Mouse (Mus musculus): Measurements from ENCODE around the gene Cmip. TPM values are rescaled to one million over a fixed set of nuclear protein-coding genes. Genes with fewer than 3 reads are reported as not detected.

Gene Cmip
- total and polyA plus RNA-seq, 3 experiments = 17.0 to 71.8 TPM; not detected in 1

- no peak for TF ChIP-seq NELFE (IDR thresholded peaks at IDR 0.05; ENCODE audit: low read depth, low read length)
- TF ChIP-seq HCFC1 (IDR thresholded peaks at IDR 0.05; ENCODE audit: low read depth, low read length) = no peak
- no peak for TF ChIP-seq POLR2A (IDR thresholded peaks at IDR 0.05; ENCODE audit: control insufficient read depth in 1 of 2, insufficient read depth in 1 of 2, low read depth in 1 of 2, low read length in 2 of 2, poor library complexity in 1 of 2)
- TF ChIP-seq MYB (IDR thresholded peaks at IDR 0.05; ENCODE audit: low read depth, low read length) = no peak
Observed at GRCm38 (mm10) chr8:117388370-117388769, 131.5 kb downstream of the Cmip start.

GRCm38 (mm10) chr8:117393853-117394252, 137.0 kb downstream of the Cmip start:
- H3K36me3 ChIP-seq (ENCODE audit: control insufficient read depth in 1 of 2, insufficient read depth in 2 of 2, low read length in 2 of 2) = peaks cover 0 to 1% of the 10 kb centered on the region in 2 experiments; a peak in 2 of 4 replicates

More at GRCm38 (mm10) chr8:117388370-117388769, 131.5 kb downstream of the Cmip start:
- Histone ChIP-seq H3K9me3 (replicated peaks; ENCODE audit: insufficient read depth, low read length) (no peaks in the 10 kb centered on the region), H3K79me2 (ENCODE audit: control insufficient read depth, insufficient read depth, low read length, poor library complexity) (no peaks in the 10 kb centered on the region), H3K27ac (ENCODE audit: control insufficient read depth, low read depth, low read length) (no peak overlapping the region), H3K9ac (ENCODE audit: control insufficient read depth, low read depth, low read length, poor library complexity, severe bottlenecking) (no peak overlapping the region), H3K4me1 (ENCODE audit: control insufficient read depth in 1 of 2, insufficient read depth in 2 of 2, low read length in 2 of 2) (no peaks in the 10 kb centered on the region), H3K4me3 (ENCODE audit: control insufficient read depth in 1 of 2, insufficient read depth in 1 of 2, low read depth in 2 of 2, low read length in 2 of 2) (no peak overlapping the region), H3K36me3 (ENCODE audit: control insufficient read depth in 1 of 2, insufficient read depth in 2 of 2, low read length in 2 of 2) (peaks cover 0 to 8% of the 10 kb centered on the region in 2 experiments; a peak in 2 of 4 replicates), H3K27me3 (ENCODE audit: control insufficient read depth in 1 of 2, insufficient read depth in 2 of 2, low read length in 2 of 2) (no peaks in the 10 kb centered on the region)
- no peak for DNase-seq (ENCODE audit: low read depth, low spot score)

GRCm38 (mm10) chr8:117395055-117395454, 138.2 kb downstream of the Cmip start:
- DNase-seq (ENCODE audit: low read depth, low spot score) = no peak
- H3K9ac ChIP-seq (ENCODE audit: control insufficient read depth, low read depth, low read length, poor library complexity, severe bottlenecking) = no peak overlapping the region
- no peaks in the 10 kb centered on the region for H3K79me2 ChIP-seq (ENCODE audit: control insufficient read depth, insufficient read depth, low read length, poor library complexity)
- no peaks in the 10 kb centered on the region for H3K27me3 ChIP-seq (ENCODE audit: control insufficient read depth in 1 of 2, insufficient read depth in 2 of 2, low read length in 2 of 2)
- H3K27ac ChIP-seq (ENCODE audit: control insufficient read depth, low read depth, low read length) = no peak overlapping the region
- no peaks in the 10 kb centered on the region for H3K4me1 ChIP-seq (ENCODE audit: control insufficient read depth in 1 of 2, insufficient read depth in 2 of 2, low read length in 2 of 2)
- H3K9me3 ChIP-seq (replicated peaks; ENCODE audit: insufficient read depth, low read length) = no peaks in the 10 kb centered on the region
- H3K36me3 ChIP-seq (ENCODE audit: control insufficient read depth in 1 of 2, insufficient read depth in 2 of 2, low read length in 2 of 2) = peaks cover 0 to 1% of the 10 kb centered on the region in 2 experiments; a peak in 2 of 4 replicates
- H3K4me3 ChIP-seq (ENCODE audit: control insufficient read depth in 1 of 2, insufficient read depth in 1 of 2, low read depth in 2 of 2, low read length in 2 of 2) = no peak overlapping the region
- no peak for TF ChIP-seq ZNF384 (IDR thresholded peaks at IDR 0.05; ENCODE audit: low read depth, low read length)

More at GRCm38 (mm10) chr8:117393853-117394252, 137.0 kb downstream of the Cmip start:
- no peaks in the 10 kb centered on the region for H3K79me2 ChIP-seq (ENCODE audit: control insufficient read depth, insufficient read depth, low read length, poor library complexity)
- H3K27ac ChIP-seq (ENCODE audit: control insufficient read depth, low read depth, low read length) = no peak overlapping the region
- H3K9me3 ChIP-seq (replicated peaks; ENCODE audit: insufficient read depth, low read length) = no peaks in the 10 kb centered on the region
- no peak for DNase-seq (ENCODE audit: low read depth, low spot score)
- H3K27me3 ChIP-seq (ENCODE audit: control insufficient read depth in 1 of 2, insufficient read depth in 2 of 2, low read length in 2 of 2) = no peaks in the 10 kb centered on the region
- H3K4me3 ChIP-seq (ENCODE audit: control insufficient read depth in 1 of 2, insufficient read depth in 1 of 2, low read depth in 2 of 2, low read length in 2 of 2) = no peak overlapping the region
- H3K4me1 ChIP-seq (ENCODE audit: control insufficient read depth in 1 of 2, insufficient read depth in 2 of 2, low read length in 2 of 2) = no peaks in the 10 kb centered on the region
- TF ChIP-seq KAT2A (conservative IDR thresholded peaks at IDR 0.05; ENCODE audit: low read depth, low read length) = no peak
- TF ChIP-seq NELFE (IDR thresholded peaks at IDR 0.05; ENCODE audit: low read depth, low read length) = no peak
- TF ChIP-seq MAX (IDR thresholded peaks at IDR 0.05; ENCODE audit: low read length) = no peak
- TF ChIP-seq ETS1 (IDR thresholded peaks at IDR 0.05; ENCODE audit: low read depth, low read length) = no peak
- no peak for TF ChIP-seq RCOR1 (IDR thresholded peaks at IDR 0.05; ENCODE audit: low read depth, low read length)
- TF ChIP-seq TAL1 (IDR thresholded peaks at IDR 0.05; ENCODE audit: low read length) = no peak
- TF ChIP-seq ZMIZ1 (IDR thresholded peaks at IDR 0.05; ENCODE audit: low read depth, low read length) = no peak
- no peak for TF ChIP-seq SMC3 (IDR thresholded peaks at IDR 0.05; ENCODE audit: low read depth, low read length)
- no peak for TF ChIP-seq CHD2 (IDR thresholded peaks at IDR 0.05; ENCODE audit: low read length)
- no peak overlapping the region for H3K9ac ChIP-seq (ENCODE audit: control insufficient read depth, low read depth, low read length, poor library complexity, severe bottlenecking)

Measured in MEL (cell line).